Mouse (Mus musculus) MEL (cell line): ENCODE data around the gene Hnrnpu. TPM values are rescaled to one million over a fixed set of nuclear protein-coding genes. Genes with fewer than 3 reads are reported as not detected.
A peak's percentile ranks its signal among the peaks of the same experiment; 100 is the strongest.

Source experiments
- DNase-seq: peaks from one replicate; pipeline ENCODE4 v3.0.0; 2011; ENCODE audit warnings: low read depth, low spot score
- H3K27ac ChIP-seq: 2 replicates; pipeline ENCODE4 v1.5.1; 2012; ENCODE audit warnings: low read depth, mild to moderate bottlenecking, control low read depth, low read length, moderate library complexity; ENCODE audit not compliant: control insufficient read depth
- H3K27me3 ChIP-seq, 2 experiments: fragments of 150-350 bp in 1 of 2; sonication (generic) in 1 of 2; 2 replicates each; pipeline ENCODE4 v1.6.1; 2012; ENCODE audit warnings: low read length in 2 of 2, mild to moderate bottlenecking in 2 of 2, improper control_type of control experiment in 1 of 2, moderate library complexity in 1 of 2; ENCODE audit not compliant: insufficient read depth in 2 of 2, control insufficient read depth in 1 of 2
- H3K36me3 ChIP-seq, 2 experiments: 2 replicates each; pipeline ENCODE4 v1.6.1; 2012 to 2014; ENCODE audit warnings: low read length in 2 of 2, improper control_type of control experiment in 1 of 2, inconsistent platforms in 1 of 2, mild to moderate bottlenecking in 1 of 2; ENCODE audit not compliant: insufficient read depth in 2 of 2, control insufficient read depth in 1 of 2
- H3K4me1 ChIP-seq, 2 experiments: fragments of 150-350 bp in 1 of 2; sonication (generic) in 1 of 2; 2 replicates each; pipeline ENCODE4 v1.6.1; 2012; ENCODE audit warnings: low read length in 2 of 2, improper control_type of control experiment in 1 of 2, mild to moderate bottlenecking in 1 of 2; ENCODE audit not compliant: insufficient read depth in 2 of 2, control insufficient read depth in 1 of 2
- H3K4me3 ChIP-seq, 2 experiments: fragments of 150-350 bp in 1 of 2; sonication (generic) in 1 of 2; 2 replicates each; pipeline ENCODE4 v1.5.1; 2012; ENCODE audit warnings: low read depth in 2 of 2, low read length in 2 of 2, mild to moderate bottlenecking in 2 of 2, moderate library complexity in 2 of 2, control low read depth in 1 of 2, improper control_type of control experiment in 1 of 2; ENCODE audit not compliant: control insufficient read depth in 1 of 2, insufficient read depth in 1 of 2
- H3K79me2 ChIP-seq: 2 replicates; pipeline ENCODE4 v1.6.1; 2012; ENCODE audit warnings: mild to moderate bottlenecking, low read length, moderate library complexity; ENCODE audit not compliant: control insufficient read depth, poor library complexity, insufficient read depth
- H3K9ac ChIP-seq: 2 replicates; pipeline ENCODE4 v1.6.1; 2012; ENCODE audit warnings: low read depth, mild to moderate bottlenecking, control low read depth, low read length, moderate library complexity; ENCODE audit not compliant: control insufficient read depth, poor library complexity, severe bottlenecking
- H3K9me3 ChIP-seq: fragments of 150-350 bp; sonication (generic); replicated peaks from 2 replicates; pipeline ENCODE4 v1.6.1; 2012; ENCODE audit warnings: mild to moderate bottlenecking, low read length, improper control_type of control experiment, moderate library complexity; ENCODE audit not compliant: insufficient read depth
- BHLHE40 ChIP-seq: IDR thresholded peaks from 2 replicates; pipeline ENCODE4 v1.6.1; 2012; ENCODE audit warnings: low read depth, mild to moderate bottlenecking, inconsistent platforms, low read length, improper control_type of control experiment, borderline replicate concordance
- CHD1 ChIP-seq: IDR thresholded peaks from 2 replicates; pipeline ENCODE4 v1.6.1; 2012; ENCODE audit warnings: low read depth, mild to moderate bottlenecking, inconsistent platforms, low read length, improper control_type of control experiment
- CHD2 ChIP-seq: IDR thresholded peaks from 2 replicates; pipeline ENCODE4 v1.6.1; 2011; ENCODE audit warnings: low read length, improper control_type of control experiment
- CTCF ChIP-seq, 3 experiments: IDR thresholded peaks in 2 of 3; conservative IDR thresholded peaks in 1 of 3; 2 replicates each; pipeline ENCODE4 v1.5.1; 2011 to 2012; ENCODE audit warnings: low read length in 3 of 3, low read depth in 2 of 3, mild to moderate bottlenecking in 2 of 3, improper control_type of control experiment in 1 of 3, inconsistent platforms in 1 of 3, mixed read lengths in 1 of 3, moderate library complexity in 1 of 3; ENCODE audit not compliant: control insufficient read depth in 1 of 3, insufficient read depth in 1 of 3, poor library complexity in 1 of 3, severe bottlenecking in 1 of 3
- ELF1 ChIP-seq: IDR thresholded peaks from 2 replicates; pipeline ENCODE4 v1.6.1; 2014; ENCODE audit warnings: low read depth, mild to moderate bottlenecking, inconsistent platforms, low read length, improper control_type of control experiment, moderate library complexity
- ETS1 ChIP-seq: IDR thresholded peaks from 2 replicates; pipeline ENCODE4 v1.6.1; 2012; ENCODE audit warnings: low read depth, mild to moderate bottlenecking, inconsistent platforms, low read length, improper control_type of control experiment, moderate library complexity
- HCFC1 ChIP-seq: IDR thresholded peaks from 2 replicates; pipeline ENCODE4 v1.6.1; 2012; ENCODE audit warnings: low read depth, mild to moderate bottlenecking, inconsistent platforms, low read length, improper control_type of control experiment, moderate library complexity
- JUND ChIP-seq: IDR thresholded peaks from 2 replicates; pipeline ENCODE4 v1.6.1; 2011; ENCODE audit warnings: low read depth, mild to moderate bottlenecking, improper control_type of control experiment, low read length
- MAZ ChIP-seq: IDR thresholded peaks from 2 replicates; pipeline ENCODE4 v1.6.1; 2012; ENCODE audit warnings: low read depth, mild to moderate bottlenecking, inconsistent platforms, low read length, improper control_type of control experiment
- MYB ChIP-seq: IDR thresholded peaks from 2 replicates; pipeline ENCODE4 v1.6.1; 2011; ENCODE audit warnings: mild to moderate bottlenecking, low read depth, low read length, improper control_type of control experiment
- MYC ChIP-seq: IDR thresholded peaks from 2 replicates; pipeline ENCODE4 v1.6.1; 2011; ENCODE audit warnings: low read depth, mild to moderate bottlenecking, low read length, improper control_type of control experiment, moderate library complexity
- POLR2A ChIP-seq, 2 experiments: IDR thresholded peaks; 2 replicates each; pipeline ENCODE4 v1.6.1; 2011 to 2012; ENCODE audit warnings: low read length in 2 of 2, mild to moderate bottlenecking in 2 of 2, control low read depth in 1 of 2, improper control_type of control experiment in 1 of 2, low read depth in 1 of 2, moderate library complexity in 1 of 2; ENCODE audit not compliant: control insufficient read depth in 1 of 2, insufficient read depth in 1 of 2, poor library complexity in 1 of 2
- POLR2AphosphoS2 ChIP-seq: IDR thresholded peaks from 2 replicates; pipeline ENCODE4 v1.6.1; 2011; ENCODE audit warnings: low read length, improper control_type of control experiment
- POLR2AphosphoS5 ChIP-seq: IDR thresholded peaks from 2 replicates; pipeline ENCODE4 v1.6.1; 2012; ENCODE audit warnings: low read depth, borderline replicate concordance, mild to moderate bottlenecking, inconsistent platforms, low read length, moderate library complexity, mixed read lengths
- SIN3A ChIP-seq: IDR thresholded peaks from 2 replicates; pipeline ENCODE4 v1.6.1; 2012; ENCODE audit warnings: low read length, improper control_type of control experiment, inconsistent platforms
- SMC3 ChIP-seq: IDR thresholded peaks from 2 replicates; pipeline ENCODE4 v1.6.1; 2011; ENCODE audit warnings: low read depth, low read length, improper control_type of control experiment
- UBTF ChIP-seq: IDR thresholded peaks from 2 replicates; pipeline ENCODE4 v1.6.1; 2012; ENCODE audit warnings: low read depth, mild to moderate bottlenecking, inconsistent platforms, low read length, improper control_type of control experiment, moderate library complexity, borderline replicate concordance; ENCODE audit not compliant: insufficient read depth
- USF1 ChIP-seq: IDR thresholded peaks from 2 replicates; pipeline ENCODE4 v1.6.1; 2014; ENCODE audit warnings: low read depth, mild to moderate bottlenecking, inconsistent platforms, low read length, improper control_type of control experiment, moderate library complexity
- ZKSCAN1 ChIP-seq: IDR thresholded peaks from 2 replicates; pipeline ENCODE4 v1.6.1; 2012; ENCODE audit warnings: low read depth, mild to moderate bottlenecking, inconsistent platforms, low read length, improper control_type of control experiment, moderate library complexity
- ZMIZ1 ChIP-seq: IDR thresholded peaks from 2 replicates; pipeline ENCODE4 v1.6.1; 2012; ENCODE audit warnings: low read depth, mild to moderate bottlenecking, inconsistent platforms, low read length, improper control_type of control experiment, moderate library complexity
- polyA plus RNA-seq, 2 experiments: library from polyadenylated mRNA; stranded (reverse) in 1 of 2; unstranded in 1 of 2; fragments of >175 nt in 1 of 2; fragments of >200 nt in 1 of 2; gene quantifications; 2 replicates each; pipeline versions ENCODE4 v1.2.1 to v1.2.4; 2012; ENCODE audit warnings: low replicate concordance in 2 of 2, low read depth in 1 of 2; ENCODE audit not compliant: insufficient read length in 2 of 2, insufficient read depth in 1 of 2, missing spikeins in 1 of 2
- total RNA-seq: library from RNA; depleted of rRNA; stranded (reverse); fragments of 300-350 nt; gene quantifications from 2 replicates; pipeline ENCODE4 v1.2.3, GENCODE M21; 2012

Hnrnpu gene
- total and polyA plus RNA-seq, 3 experiments = 373 to 2,754 (median 789) TPM

- TF ChIP-seq ELF1 = no peak
- peak; percentile 42; the same call in 1 of the 2 replicates for TF ChIP-seq BHLHE40
- peak; percentile 85; the same call in 1 of the 2 replicates for TF ChIP-seq POLR2AphosphoS5
- TF ChIP-seq POLR2AphosphoS2 = peak; percentile 14
- TF ChIP-seq UBTF = no peak
- TF ChIP-seq CHD2 = peak; percentile 14
- TF ChIP-seq MYB = peak; percentile 47
- 0 out of 2 replicates have a peak, but pooled peaks have one; percentile 13 for TF ChIP-seq ETS1
- peak; percentile 85 for TF ChIP-seq ZMIZ1
- peak; percentile 36; the same call in 1 of the 2 replicates for TF ChIP-seq MAZ
- 0 out of 2 replicates have a peak, but pooled peaks have one; percentile 38 for TF ChIP-seq CHD1
- TF ChIP-seq SMC3 = peak; percentile 34
- no peak for TF ChIP-seq CTCF (IDR thresholded peaks at IDR 0.05 in 2 of 3, conservative IDR thresholded peaks at IDR 0.05 in 1 of 3; ENCODE audit: control insufficient read depth in 1 of 3, insufficient read depth in 1 of 3, low read depth in 2 of 3, low read length in 3 of 3, poor library complexity in 1 of 3, severe bottlenecking in 1 of 3)
- 0 out of 2 replicates have a peak, but pooled peaks have one; percentile 11 for TF ChIP-seq HCFC1
- no peak for TF ChIP-seq USF1
- no peak for TF ChIP-seq ZKSCAN1
- TF ChIP-seq SIN3A = 0 out of 2 replicates have a peak, but pooled peaks have one; percentile 42
- 0 out of 2 replicates have a peak, but pooled peaks have one; percentile 28 for TF ChIP-seq JUND
- peak; percentile 45; the same call in 1 of the 2 replicates for TF ChIP-seq MYC
- TF ChIP-seq POLR2A (IDR thresholded peaks at IDR 0.05; ENCODE audit: control insufficient read depth in 1 of 2, insufficient read depth in 1 of 2, low read depth in 1 of 2, low read length in 2 of 2, poor library complexity in 1 of 2) = peak in 1 of 2 experiments; percentile 65; a peak in 2 of 4 replicates
- H3K9ac ChIP-seq = peak overlapping the region; percentile 100
- H3K9me3 ChIP-seq = no peaks in the 10 kb centered on the region
- H3K27ac ChIP-seq = peak overlapping the region; percentile 100
- peaks cover 10% of the 10 kb centered on the region; the same call in 1 of the 2 replicates for H3K79me2 ChIP-seq
- no peaks in the 10 kb centered on the region for H3K27me3 ChIP-seq
- peak overlapping the region; percentile 71 to 80; a peak in 3 of 4 replicates for H3K4me3 ChIP-seq
- DNase-seq = peak; percentile 70
- H3K36me3 ChIP-seq = peaks cover 22 to 47% of the 10 kb centered on the region in 2 experiments
- H3K4me1 ChIP-seq = peaks cover 3 to 6% of the 10 kb centered on the region in 2 experiments; a peak in 3 of 4 replicates
Measured at GRCm38 (mm10) chr1:178320723-178321590, 16.6 kb downstream of the Hnrnpu start.
